Mouse (Mus musculus): ENCODE measurements around the gene 4931414P19Rik.

The 4931414P19Rik gene

GRCm38 (mm10) chr14:54544703-54545102, 61.1 kb downstream of the 4931414P19Rik start:
- DNase-seq (ENCODE audit: low read depth, low spot score), result no peak

- DNase-seq (ENCODE audit: low read depth, low spot score), result no peak
Measured at GRCm38 (mm10) chr14:54540771-54541170, 65.0 kb downstream of the 4931414P19Rik start.

GRCm38 (mm10) chr14:54538580-54538979, 67.2 kb downstream of the 4931414P19Rik start:
- no peak for DNase-seq (ENCODE audit: low read depth, low spot score)
